Mouse (Mus musculus): ENCODE measurements around the gene Psapl1.

GRCm38 (mm10) chr5:36166346-36167013 lies 37.3 kb upstream of the Psapl1 start:
- TF ChIP-seq CTCF (IDR thresholded peaks at IDR 0.05; ENCODE audit: insufficient read depth, low read length) (no peak), POLR2A (IDR thresholded peaks at IDR 0.05; ENCODE audit: borderline replicate concordance, extremely low read depth, low read depth, low read length) (no peak)

Measured in lung, adult 2 months (tissue).